Mouse (Mus musculus) hindbrain, embryonic 10.5 days (tissue): Measurements from ENCODE around the gene Aplnr. TPM values are rescaled to one million over a fixed set of nuclear protein-coding genes. Genes with fewer than 3 reads are reported as not detected.

ENCODE experiments used
- DNase-seq: peaks from one replicate; pipeline ENCODE4 v3.0.0-alpha.2; 2017; ENCODE audit warnings: low spot score
- H3K27ac ChIP-seq: fragments of 300-500 bp; sonication (generic); 2 replicates; pipeline ENCODE4 v1.5.1; 2016; ENCODE audit warnings: mild to moderate bottlenecking, moderate library complexity
- H3K27me3 ChIP-seq: fragments of 300-500 bp; sonication (generic); 2 replicates; pipeline ENCODE4 v1.6.1; 2016; ENCODE audit warnings: mild to moderate bottlenecking; ENCODE audit not compliant: poor library complexity, insufficient read depth, severe bottlenecking
- H3K36me3 ChIP-seq: fragments of 300-500 bp; sonication (generic); 2 replicates; pipeline ENCODE4 v1.6.1; 2016; ENCODE audit warnings: mild to moderate bottlenecking, moderate library complexity
- H3K4me1 ChIP-seq: fragments of 300-500 bp; sonication (generic); replicated peaks from 2 replicates; pipeline ENCODE4 v1.6.1; 2016; ENCODE audit warnings: mild to moderate bottlenecking
- H3K4me3 ChIP-seq: fragments of 300-500 bp; sonication (generic); 2 replicates; pipeline ENCODE4 v1.5.1; 2016; ENCODE audit warnings: mild to moderate bottlenecking, moderate library complexity
- H3K9me3 ChIP-seq: fragments of 300-500 bp; sonication (generic); 2 replicates; pipeline ENCODE4 v1.6.1; 2016; ENCODE audit warnings: mild to moderate bottlenecking, moderate library complexity
- WGBS: fragments of 180-500 bp; shearing (Covaris S2); methylation state at CpG from one replicate; pipeline ENCODE4 v1.1.7; 2016; 5-methylcytosine and 5-hydroxymethylcytosine counted together
- polyA plus RNA-seq: library from polyadenylated mRNA; unstranded; fragments of >200 nt; fragmentation: Nextera tagmentation; extraction: Ambion mirVana; gene quantifications from 2 replicates; pipeline ENCODE4 v1.2.1, GENCODE M21; 2016

Gene Aplnr
- polyA plus RNA-seq, 1 experiment from 2014 or later = 38.9 TPM

DNA sequence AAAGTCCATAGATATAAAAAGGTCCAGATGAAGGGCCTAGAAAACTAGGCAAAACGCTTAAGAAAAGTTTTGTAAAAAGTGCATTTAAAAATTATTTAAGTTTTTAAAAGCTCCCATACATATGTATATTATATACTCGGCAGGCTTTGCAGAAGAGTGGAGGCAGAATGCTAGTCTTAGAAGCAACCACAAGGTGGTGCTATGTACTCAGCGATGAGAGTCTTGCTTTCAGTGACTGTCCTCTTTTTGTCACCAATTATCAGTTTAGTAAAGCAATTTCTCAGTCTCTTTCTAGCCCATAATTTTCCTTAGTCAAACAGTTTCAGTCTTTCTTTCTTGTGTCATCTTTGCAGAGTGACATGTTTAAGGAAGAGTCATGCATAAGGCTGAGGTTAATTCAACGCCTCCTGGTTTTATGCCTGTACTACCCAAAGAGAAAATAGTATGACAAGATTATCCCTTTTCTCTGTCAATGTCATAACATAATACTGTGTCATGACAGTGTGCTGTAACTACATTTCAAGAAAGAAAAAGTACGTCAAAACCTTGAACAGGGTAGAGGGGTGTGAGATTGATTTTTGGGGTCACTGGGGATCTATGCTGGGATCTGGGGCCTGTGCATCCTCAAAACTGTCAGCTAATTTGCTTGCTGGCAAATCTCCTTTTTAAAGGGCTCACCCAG, 12.7 kb upstream of the Aplnr start:
- Histone ChIP-seq H3K4me3 (no peak overlapping the region), H3K36me3 (no peaks in the 10 kb centered on the region), H3K27ac (no peak overlapping the region), H3K27me3 (no peaks in the 10 kb centered on the region), H3K4me1 (no peaks in the 10 kb centered on the region), H3K9me3 (no peaks in the 10 kb centered on the region)
- 31% methylated on average over 5 of the region's 5 CpGs for WGBS
- DNase-seq = no peak

GRCm38 (mm10) chr2:85123869-85124535, 12.0 kb upstream of the Aplnr start:
- no peak overlapping the region for H3K4me3 ChIP-seq
- no peaks in the 10 kb centered on the region for H3K27me3 ChIP-seq
- no peak overlapping the region for H3K27ac ChIP-seq
- no peaks in the 10 kb centered on the region for H3K9me3 ChIP-seq
- 39% methylated on average over 1 of the region's 1 CpGs for WGBS
- no peaks in the 10 kb centered on the region for H3K36me3 ChIP-seq
- peak; percentile 75 for DNase-seq
- H3K4me1 ChIP-seq = no peaks in the 10 kb centered on the region

GRCm38 (mm10) chr2:85129496-85129971, 6.5 kb upstream of the Aplnr start:
- Histone ChIP-seq H3K9me3 (no peaks in the 10 kb centered on the region), H3K36me3 (no peaks in the 10 kb centered on the region), H3K27me3 (no peaks in the 10 kb centered on the region), H3K27ac (peak overlapping the region; percentile 12; the same call in 1 of the 2 replicates), H3K4me1 (peaks cover 23% of the 10 kb centered on the region), H3K4me3 (no peak overlapping the region)
- no peak for DNase-seq
- WGBS = 50% methylated on average over 6 of the region's 6 CpGs

GRCm38 (mm10) chr2:85131226-85131625, 4.8 kb upstream of the Aplnr start:
- Histone ChIP-seq H3K9me3 (no peaks in the 10 kb centered on the region), H3K4me1 (peaks cover 30% of the 10 kb centered on the region), H3K27ac (peak overlapping the region; percentile 35; the same call in 1 of the 2 replicates), H3K36me3 (no peaks in the 10 kb centered on the region), H3K4me3 (no peak overlapping the region), H3K27me3 (no peaks in the 10 kb centered on the region)
- WGBS = 25% methylated on average over 2 of the region's 2 CpGs
- no peak for DNase-seq

DNA sequence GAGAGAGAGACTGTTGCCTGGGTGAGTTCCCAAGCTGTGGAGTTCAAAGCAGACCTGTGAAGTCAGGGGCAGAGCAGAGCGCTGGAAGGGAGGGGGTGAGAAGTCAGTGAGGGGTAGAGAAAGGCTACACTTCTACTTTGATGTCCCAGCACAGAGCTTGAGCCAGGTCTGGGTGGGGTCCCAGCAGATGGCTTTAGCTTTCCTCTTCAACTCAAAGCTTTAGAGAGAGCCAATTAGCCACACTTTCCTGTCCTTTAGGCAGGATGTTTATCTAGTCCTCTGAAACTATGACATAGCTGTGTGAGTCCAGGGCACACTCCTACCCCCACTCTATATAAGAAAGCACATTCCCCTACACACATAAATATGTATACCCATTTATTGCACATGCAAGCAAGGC, 4.3 kb upstream of the Aplnr start:
- H3K27ac ChIP-seq = 0 out of 2 replicates have a peak overlapping the region, but pooled peaks have one; percentile 35
- no peaks in the 10 kb centered on the region for H3K36me3 ChIP-seq
- peaks cover 31% of the 10 kb centered on the region for H3K4me1 ChIP-seq
- DNase-seq = no peak
- H3K27me3 ChIP-seq = no peaks in the 10 kb centered on the region
- 26% methylated on average over 1 of the region's 1 CpGs for WGBS
- no peaks in the 10 kb centered on the region for H3K9me3 ChIP-seq
- no peak overlapping the region for H3K4me3 ChIP-seq

GRCm38 (mm10) chr2:85132204-85132603, 3.8 kb upstream of the Aplnr start:
- Histone ChIP-seq H3K27me3 (no peaks in the 10 kb centered on the region), H3K4me1 (peaks cover 31% of the 10 kb centered on the region), H3K36me3 (no peaks in the 10 kb centered on the region), H3K9me3 (no peaks in the 10 kb centered on the region), H3K27ac (no peak overlapping the region), H3K4me3 (no peak overlapping the region)
- no peak for DNase-seq
- WGBS = 65% methylated on average over 2 of the region's 2 CpGs

- WGBS = 61% methylated on average over 1 of the region's 1 CpGs
- DNase-seq = no peak
- Histone ChIP-seq H3K27ac (no peak overlapping the region), H3K27me3 (no peaks in the 10 kb centered on the region), H3K36me3 (no peaks in the 10 kb centered on the region), H3K4me3 (no peak overlapping the region), H3K4me1 (peaks cover 26% of the 10 kb centered on the region), H3K9me3 (no peaks in the 10 kb centered on the region)
Measured at GRCm38 (mm10) chr2:85135099-85135498, 926 bp upstream of the Aplnr start.

- no peaks in the 10 kb centered on the region for H3K36me3 ChIP-seq
- no peaks in the 10 kb centered on the region for H3K9me3 ChIP-seq
- DNase-seq = no peak
- 82% methylated on average over 21 of the region's 21 CpGs for WGBS
- H3K4me1 ChIP-seq = peaks cover 8% of the 10 kb centered on the region
- peak overlapping the region; percentile 16 for H3K4me3 ChIP-seq
- no peaks in the 10 kb centered on the region for H3K27me3 ChIP-seq
- H3K27ac ChIP-seq = peak overlapping the region; percentile 36; the same call in 1 of the 2 replicates
Measured at GRCm38 (mm10) chr2:85136831-85137520, 951 bp downstream of the Aplnr start.

GRCm38 (mm10) chr2:85137601-85138140, 1.6 kb downstream of the Aplnr start:
- no peak overlapping the region for H3K27ac ChIP-seq
- 64% methylated on average over 10 of the region's 10 CpGs for WGBS
- H3K27me3 ChIP-seq = no peaks in the 10 kb centered on the region
- peaks cover 8% of the 10 kb centered on the region for H3K4me1 ChIP-seq
- DNase-seq = no peak
- H3K4me3 ChIP-seq = peak overlapping the region; percentile 16
- H3K9me3 ChIP-seq = no peaks in the 10 kb centered on the region
- H3K36me3 ChIP-seq = no peaks in the 10 kb centered on the region

DNA sequence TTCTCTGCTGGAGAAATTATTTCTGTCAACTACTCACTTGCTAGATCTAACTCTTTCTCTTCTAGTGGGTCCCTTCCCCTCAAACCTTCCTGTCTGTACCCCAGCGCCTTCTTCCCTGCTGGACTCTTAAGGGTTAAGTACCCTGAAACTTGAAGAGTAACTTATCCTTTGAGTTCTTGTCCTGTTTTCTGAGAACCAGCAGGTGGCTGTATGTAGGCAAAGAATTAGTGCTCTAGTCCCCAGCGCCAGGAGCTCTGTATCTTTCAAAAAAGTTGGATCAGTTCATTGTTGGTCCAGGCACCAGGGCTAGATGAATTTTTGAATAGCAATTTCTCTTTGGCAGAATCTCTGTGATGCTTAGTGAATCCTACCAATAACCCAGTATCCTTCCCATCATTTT, 2.1 kb downstream of the Aplnr start:
- Histone ChIP-seq H3K27ac (no peak overlapping the region), H3K36me3 (no peaks in the 10 kb centered on the region), H3K4me3 (peak overlapping the region; percentile 9; the same call in 1 of the 2 replicates), H3K9me3 (no peaks in the 10 kb centered on the region), H3K27me3 (no peaks in the 10 kb centered on the region), H3K4me1 (peaks cover 8% of the 10 kb centered on the region)
- no peak for DNase-seq
- WGBS = 29% methylated on average over 2 of the region's 2 CpGs

DNA sequence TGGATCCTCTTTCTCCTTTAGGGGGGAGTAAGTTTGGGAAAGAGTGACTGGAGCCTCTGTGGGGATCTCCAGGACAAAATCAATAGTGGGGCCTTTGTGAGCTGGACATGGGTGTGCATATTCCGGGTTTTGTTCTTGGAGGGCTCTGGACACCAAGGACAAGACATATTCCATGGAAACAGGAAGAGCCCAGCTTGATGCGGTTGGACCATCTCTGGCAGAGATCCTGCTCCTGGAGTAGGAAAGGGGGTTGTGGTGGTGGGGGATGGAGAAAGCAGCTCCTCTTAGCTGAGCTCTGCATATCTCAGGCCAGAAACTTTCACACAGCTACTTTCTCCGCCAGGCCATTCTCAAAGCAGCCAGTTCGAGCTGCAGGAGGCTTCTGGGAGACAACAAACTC, 3.4 kb downstream of the Aplnr start:
- WGBS = 63% methylated on average over 4 of the region's 4 CpGs
- H3K4me3 ChIP-seq = peak overlapping the region; percentile 9; the same call in 1 of the 2 replicates
- DNase-seq = no peak

DNA sequence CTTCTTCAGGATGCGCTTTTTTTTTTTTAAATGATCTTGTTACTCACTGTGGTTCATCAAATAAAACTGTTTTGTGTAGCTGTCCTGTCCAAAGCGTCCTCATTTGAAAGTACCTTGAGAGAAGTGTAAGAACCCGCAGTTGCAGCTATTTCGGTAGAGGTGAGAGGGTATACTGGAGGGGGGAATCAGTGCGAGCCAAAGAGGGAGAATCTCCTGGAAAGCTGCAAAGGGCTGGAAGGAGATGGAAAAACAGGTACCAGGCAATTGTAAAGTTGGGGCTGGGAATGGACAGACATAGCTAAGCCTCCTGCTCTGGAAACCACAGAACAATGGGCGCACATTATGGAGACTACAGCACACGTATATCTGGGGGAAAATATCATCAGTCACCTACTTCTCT, 3.8 kb downstream of the Aplnr start:
- WGBS = 70% methylated on average over 7 of the region's 7 CpGs
- H3K4me3 ChIP-seq = no peak overlapping the region
- DNase-seq = no peak
- no peaks in the 10 kb centered on the region for H3K36me3 ChIP-seq
- H3K27me3 ChIP-seq = no peaks in the 10 kb centered on the region
- no peaks in the 10 kb centered on the region for H3K9me3 ChIP-seq
- H3K4me1 ChIP-seq = peaks cover 8% of the 10 kb centered on the region
- no peak overlapping the region for H3K27ac ChIP-seq

More for the DNA sequence above, 3.4 kb downstream of the Aplnr start:
- Histone ChIP-seq H3K4me1 (peaks cover 8% of the 10 kb centered on the region), H3K27me3 (no peaks in the 10 kb centered on the region), H3K9me3 (no peaks in the 10 kb centered on the region), H3K36me3 (no peaks in the 10 kb centered on the region), H3K27ac (no peak overlapping the region)

GRCm38 (mm10) chr2:85140833-85141232, 4.8 kb downstream of the Aplnr start:
- Histone ChIP-seq H3K36me3 (no peaks in the 10 kb centered on the region), H3K4me1 (peaks cover 5% of the 10 kb centered on the region), H3K27me3 (no peaks in the 10 kb centered on the region), H3K27ac (no peak overlapping the region), H3K4me3 (no peak overlapping the region), H3K9me3 (no peaks in the 10 kb centered on the region)
- DNase-seq = no peak
